Mouse (Mus musculus): Measurements from ENCODE around the gene Olfr456.
"Not testable (repeated sequence)": the region's sequence is repeated elsewhere in the genome, so short reads cannot be mapped to it uniquely, and the experiment has no call there.

Gene Olfr456

GRCm38 (mm10) chr6:42487114-42487513 is at the start of gene Olfr456:
Olfr456 (minus strand) TSS chr6:42487214.
- DNase-seq: no peak

- DNase-seq: no peak
These were observed 26.4 kb upstream of the Olfr456 start for GRCm38 (mm10) chr6:42513461-42513860.

GRCm38 (mm10) chr6:42509311-42509710 is 22.3 kb upstream of the Olfr456 start:
- DNase-seq: no peak

GRCm38 (mm10) chr6:42503478-42503877 is 16.5 kb upstream of the Olfr456 start:
- no peak for DNase-seq

GRCm38 (mm10) chr6:42489731-42490130 is 2.7 kb upstream of the Olfr456 start:
- no peak for DNase-seq

- DNase-seq: no peak
These were observed 2.4 kb downstream of the Olfr456 start for GRCm38 (mm10) chr6:42484633-42485032.

GRCm38 (mm10) chr6:42476235-42476634 is 10.8 kb downstream of the Olfr456 start, which contains the start of gene Olfr457:
Olfr457 (minus strand) TSS chr6:42476335.
- no peak for DNase-seq

- DNase-seq: not testable (repeated sequence)
These were observed 15.7 kb downstream of the Olfr456 start for GRCm38 (mm10) chr6:42471298-42471697.

GRCm38 (mm10) chr6:42470542-42470941 is 16.5 kb downstream of the Olfr456 start:
- DNase-seq: no peak

- no peak for DNase-seq
These were observed 21.9 kb downstream of the Olfr456 start, which contains the start of gene Olfr458 for GRCm38 (mm10) chr6:42465096-42465495. Olfr458 (minus strand) TSS chr6:42465196.

- no peak for DNase-seq
These were observed 39.6 kb downstream of the Olfr456 start for GRCm38 (mm10) chr6:42447381-42447780.

GRCm38 (mm10) chr6:42444491-42444890 is 42.5 kb downstream of the Olfr456 start:
- no peak for DNase-seq

GRCm38 (mm10) chr6:42441395-42441794 is 45.6 kb downstream of the Olfr456 start:
- no peak for DNase-seq
